Mouse (Mus musculus): Measurements from ENCODE around the gene Gm27027.

DNA sequence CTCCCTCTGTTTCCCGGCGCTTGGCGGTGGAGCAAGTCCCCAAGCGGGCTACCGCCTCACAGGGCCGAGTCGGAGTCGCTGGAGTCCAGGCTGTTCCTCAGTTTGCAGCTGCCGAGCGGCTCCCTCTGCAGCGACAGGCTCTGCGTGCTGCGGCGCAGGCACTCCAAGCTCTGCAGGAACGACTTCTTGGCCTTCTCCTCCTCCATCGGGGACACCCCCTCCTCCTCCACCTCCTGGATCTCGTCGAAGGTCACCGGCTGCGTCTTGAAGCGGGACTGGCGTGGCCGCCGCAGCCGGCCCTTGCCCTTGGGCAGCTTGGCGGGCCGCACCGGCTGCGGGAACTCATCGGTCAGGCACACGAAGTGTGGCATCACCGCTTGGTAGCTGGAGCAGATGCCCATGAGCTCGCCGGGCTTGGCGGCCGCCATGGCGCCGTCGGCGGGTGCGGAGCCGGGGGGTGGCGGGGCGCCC lies 39.8 kb downstream of the Gm27027 start:
- TF ChIP-seq CTCF (IDR thresholded peaks at IDR 0.05; ENCODE audit: low read depth) (no peak), EP300 (IDR thresholded peaks at IDR 0.05; ENCODE audit: low read depth) (no peak)

Data from heart, postnatal 0 days (tissue).